Mouse (Mus musculus) brain, adult 2 months (tissue): Measurements from ENCODE around the gene Spen.
"Not testable (repeated sequence)": the region's sequence is repeated elsewhere in the genome, so short reads cannot be mapped to it uniquely, and the experiment has no call there.

ENCODE experiments used
- DNase-seq: peaks from one replicate; pipeline ENCODE4 v3.0.0; 2011; ENCODE audit warnings: low read depth, low spot score

Gene Spen

GRCm38 (mm10) chr4:141559898-141560263, 21.5 kb upstream of the Spen start:
- DNase-seq, result peak; percentile 92

DNA sequence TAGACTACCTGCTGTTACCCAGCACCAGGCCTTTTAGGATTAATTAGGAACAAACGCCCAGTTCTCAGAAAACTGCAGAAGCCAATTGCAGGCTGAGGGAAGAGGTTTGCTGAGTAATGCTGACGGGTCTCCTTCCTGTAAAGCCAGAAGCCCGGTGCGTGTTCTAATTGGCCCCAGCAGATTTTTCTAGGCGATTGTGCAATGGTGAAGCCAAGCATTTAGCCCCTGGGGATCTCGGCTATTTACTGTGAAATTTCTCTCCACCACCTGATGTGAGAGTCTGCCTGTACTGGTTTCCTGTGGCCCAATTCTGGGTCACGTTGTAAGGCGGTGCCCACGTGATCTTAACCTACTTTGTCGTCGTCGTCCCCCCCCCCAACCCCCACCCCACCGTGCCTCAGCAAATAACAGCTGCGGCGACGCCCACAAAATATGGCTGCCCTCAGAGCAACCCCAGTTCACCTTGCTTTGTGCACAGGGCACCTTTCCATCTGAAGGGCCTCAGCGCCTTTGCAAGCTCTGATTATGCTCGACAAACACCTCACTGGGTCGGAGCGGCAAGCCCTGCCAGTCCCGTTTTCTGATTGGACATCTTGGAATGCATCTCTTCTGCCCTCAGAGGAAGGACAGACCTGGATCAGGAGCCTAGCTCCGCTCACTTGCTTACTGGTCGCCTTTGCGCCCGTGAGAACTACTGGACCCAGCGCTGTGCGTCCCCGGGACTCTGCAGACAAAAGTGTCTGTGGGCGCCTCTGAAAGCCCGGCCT, 20.9 kb upstream of the Spen start:
- DNase-seq, result peak; percentile 94

GRCm38 (mm10) chr4:141558658-141559057, 20.3 kb upstream of the Spen start:
- DNase-seq, result no peak

DNA sequence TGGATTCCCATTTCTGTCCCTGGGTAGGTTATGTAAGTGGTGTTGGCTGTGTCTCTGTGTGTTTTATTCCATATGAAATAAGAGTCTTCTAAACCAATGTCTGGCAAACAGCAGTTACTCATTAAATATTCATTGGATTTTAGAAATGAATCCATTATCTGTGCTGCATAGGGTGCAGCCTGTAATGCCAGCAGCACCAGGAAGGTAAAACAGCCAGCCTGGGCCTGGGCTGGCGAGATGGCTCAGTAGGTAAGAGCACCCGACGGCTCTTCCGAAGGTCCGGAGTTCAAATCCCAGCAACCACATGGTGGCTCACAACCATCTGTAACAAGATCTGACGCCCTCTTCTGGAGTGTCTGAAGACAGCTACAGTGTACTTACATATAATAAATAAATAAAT, 17.8 kb upstream of the Spen start:
- DNase-seq, result peak; percentile 50

DNA sequence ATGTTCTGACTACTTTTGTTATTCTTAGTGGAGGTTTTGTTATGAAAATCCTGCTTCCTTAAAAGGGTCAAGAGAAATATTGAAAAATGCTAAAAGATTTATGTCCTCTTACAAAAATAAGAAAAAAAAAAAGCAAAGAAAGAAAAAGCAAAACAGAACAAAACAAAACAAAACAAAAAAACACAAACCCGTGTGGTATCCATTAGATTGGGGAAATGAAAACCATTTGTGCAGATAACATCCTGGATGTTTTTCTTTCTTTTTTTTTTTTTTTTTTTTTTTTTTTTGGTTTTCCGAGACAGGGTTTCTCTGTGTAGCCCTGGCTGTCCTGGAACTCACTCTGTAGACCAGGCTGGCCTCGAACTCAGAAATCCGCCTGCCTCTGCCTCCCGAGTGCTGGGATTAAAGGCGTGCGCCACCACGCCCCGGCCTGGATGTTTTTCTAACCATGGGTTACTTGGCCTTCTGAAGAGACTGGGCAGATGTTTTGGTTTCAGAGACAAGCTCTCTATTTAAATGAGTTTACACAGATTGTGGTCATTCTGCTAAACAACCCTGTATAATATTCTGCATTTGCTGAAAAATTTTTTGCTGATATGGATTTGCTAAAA, 16.0 kb upstream of the Spen start:
- not testable (repeated sequence) for DNase-seq

DNA sequence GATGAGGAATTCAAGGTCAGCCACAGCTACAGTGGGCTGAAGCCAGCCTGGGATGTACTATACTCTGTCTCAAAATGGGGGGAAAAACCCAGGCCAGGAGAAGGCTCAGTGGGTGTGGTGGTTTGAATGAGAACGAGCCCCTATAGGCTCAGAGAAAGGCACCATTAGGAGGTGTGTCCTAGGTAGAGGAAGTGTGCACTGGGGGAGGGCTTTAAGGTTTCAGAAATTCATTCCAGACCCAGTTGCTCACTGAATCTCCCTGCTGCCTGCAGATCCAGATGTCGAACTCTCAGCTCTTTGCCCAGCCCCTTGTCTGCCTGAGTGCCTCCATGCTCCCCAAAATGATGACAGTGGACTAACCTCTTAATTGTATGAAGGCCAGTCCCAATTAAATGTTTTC, 14.1 kb upstream of the Spen start:
- no peak for DNase-seq

- peak; percentile 54 for DNase-seq
These were observed 8.9 kb upstream of the Spen start for GRCm38 (mm10) chr4:141547299-141547698.

GRCm38 (mm10) chr4:141546334-141547200, 8.2 kb upstream of the Spen start:
- peak; percentile 97 for DNase-seq

DNA sequence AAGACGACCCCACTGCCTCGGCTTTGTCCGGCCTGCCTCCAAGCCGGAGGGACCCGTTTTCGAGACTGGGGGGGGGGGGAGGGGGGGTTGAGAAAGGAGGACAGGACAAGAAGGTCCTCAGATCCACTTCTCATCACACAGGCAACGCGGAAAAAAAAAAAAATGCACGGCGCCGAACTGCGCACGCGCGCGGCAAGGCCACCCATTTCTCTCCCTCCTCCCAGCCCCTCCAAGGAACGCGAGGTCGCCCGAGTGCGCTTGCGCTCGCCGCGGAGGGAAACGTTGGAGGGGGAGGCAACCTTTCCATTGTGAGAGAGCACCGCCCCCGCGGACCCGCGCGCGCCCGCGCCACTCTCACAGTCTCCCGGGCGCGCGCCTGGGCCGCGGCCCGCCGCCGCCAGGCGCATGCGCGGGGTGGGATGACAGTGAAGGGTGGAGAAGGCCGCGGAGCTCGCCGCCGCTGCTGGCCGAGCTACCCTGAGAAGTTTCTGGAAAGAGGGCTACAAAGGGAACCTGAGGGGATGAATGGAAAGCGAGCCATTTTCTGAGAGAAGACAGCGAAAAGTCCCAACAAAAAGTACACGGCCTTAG, 7.4 kb upstream of the Spen start:
- DNase-seq, result peak; percentile 100

DNA sequence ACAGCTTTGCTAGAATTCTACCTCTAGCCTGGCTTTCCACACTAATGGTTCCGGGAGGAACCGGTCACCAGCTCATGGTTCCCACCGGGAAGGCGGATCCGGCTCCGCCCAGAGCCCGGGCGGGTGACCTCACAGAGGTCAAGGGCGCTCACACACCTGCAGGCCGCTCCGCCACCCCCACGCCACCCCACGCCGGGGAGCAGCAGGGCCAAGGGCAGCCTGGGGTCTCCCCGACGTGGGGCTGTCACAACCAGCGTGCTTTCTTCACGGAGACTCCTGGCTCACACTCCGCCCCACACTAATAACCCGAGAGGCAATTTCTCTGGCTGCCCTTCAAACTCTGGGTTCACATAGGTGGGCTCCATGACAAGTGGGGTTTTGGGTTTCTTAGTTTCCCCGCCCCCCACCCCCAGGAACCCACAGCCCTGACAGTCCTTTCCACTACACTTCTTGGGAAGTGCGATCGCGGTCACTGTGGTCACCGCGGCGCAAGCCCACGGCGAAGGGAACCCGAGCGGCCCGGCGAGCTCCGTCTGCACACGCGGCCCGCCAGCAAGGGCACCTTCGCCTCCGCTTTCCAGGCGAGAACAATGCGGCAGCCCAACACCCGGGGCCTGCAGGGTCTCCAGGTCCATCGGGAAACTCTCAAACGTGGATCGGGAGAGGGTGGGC, 6.8 kb upstream of the Spen start:
- peak; percentile 83 for DNase-seq

GRCm38 (mm10) chr4:141544536-141544935, 6.1 kb upstream of the Spen start:
- no peak for DNase-seq

- DNase-seq, result no peak
These were observed 5.2 kb upstream of the Spen start for GRCm38 (mm10) chr4:141543593-141543992.

DNA sequence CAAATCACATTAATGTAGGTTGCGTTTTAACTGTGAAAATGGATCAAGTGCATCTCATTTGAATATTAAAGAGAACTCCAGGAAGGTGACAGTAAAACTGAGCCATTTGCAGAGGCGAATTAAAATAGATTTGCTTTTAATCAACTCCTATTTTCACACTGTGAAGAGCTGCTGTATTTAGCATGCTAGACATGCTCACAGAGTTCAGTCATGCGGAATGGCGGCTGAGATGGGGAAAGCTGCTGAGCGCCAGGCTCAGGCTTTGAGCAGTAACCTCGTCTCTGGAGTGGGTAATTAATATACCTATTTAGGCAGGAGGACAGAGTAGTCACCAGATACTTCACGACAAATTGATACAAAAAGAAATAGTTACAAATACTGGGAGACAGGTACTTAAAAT, 3.5 kb upstream of the Spen start:
- peak; percentile 52 for DNase-seq

GRCm38 (mm10) chr4:141540844-141541243, 2.4 kb upstream of the Spen start:
- no peak for DNase-seq

GRCm38 (mm10) chr4:141539213-141539767, 893 bp upstream of the Spen start:
- no peak for DNase-seq

GRCm38 (mm10) chr4:141537706-141538407, 540 bp downstream of the Spen start:
- DNase-seq, result peak; percentile 56

DNA sequence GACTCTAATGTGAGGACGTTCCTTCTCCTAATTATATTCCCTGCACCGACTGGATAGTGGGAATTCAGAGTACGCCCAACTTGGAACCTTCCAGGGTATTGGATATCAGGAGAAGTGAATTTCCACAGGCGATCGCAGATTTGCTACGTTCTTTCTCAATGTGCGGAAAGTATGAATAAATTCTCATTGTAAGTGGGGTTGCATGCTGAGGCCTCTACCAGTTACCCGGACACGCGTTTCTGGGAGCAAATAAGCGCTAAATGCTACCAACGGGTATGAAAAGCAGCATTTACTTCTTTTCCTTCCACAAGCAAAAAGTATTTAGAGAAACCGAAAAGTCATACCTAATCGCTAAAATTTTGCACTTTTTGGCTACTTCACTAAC, 1.2 kb downstream of the Spen start:
- no peak for DNase-seq

GRCm38 (mm10) chr4:141536291-141537225, 1.8 kb downstream of the Spen start:
- peak; percentile 82 for DNase-seq

- DNase-seq, result peak; percentile 92
These were observed 3.3 kb downstream of the Spen start for GRCm38 (mm10) chr4:141534947-141535680.
